Mouse (Mus musculus): ENCODE data around the gene Ndst2. TPM values are rescaled to one million over a fixed set of nuclear protein-coding genes. Genes with fewer than 3 reads are reported as not detected.

The Ndst2 gene
- polyA plus RNA-seq, 1 experiment from 2014 or later, result 19.1 TPM

DNA sequence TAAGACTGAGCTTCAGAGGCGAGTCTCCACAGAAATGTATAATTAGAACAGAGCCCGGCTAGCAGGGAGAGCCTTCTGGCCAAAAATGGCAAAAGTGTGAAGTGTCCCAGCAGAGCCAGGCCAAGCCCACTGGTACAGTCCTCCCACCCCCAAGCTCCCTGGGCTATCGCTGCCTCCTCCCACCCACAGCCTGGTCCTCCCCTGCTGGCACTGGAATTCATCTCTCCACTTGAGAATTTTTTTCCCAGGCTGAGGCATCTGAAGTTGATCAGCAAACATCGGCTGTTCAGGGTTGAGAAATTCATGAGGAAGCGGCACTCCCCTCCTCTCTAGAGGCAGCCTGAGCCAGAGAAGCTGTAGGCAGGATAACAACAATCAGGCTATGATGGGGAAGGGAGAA, 34.2 kb upstream of the Ndst2 start:
- peaks cover 14% of the 10 kb centered on the region for H3K36me3 ChIP-seq (ENCODE audit: control insufficient read depth, insufficient read depth, low read length)
- H3K4me2 ChIP-seq, result 0 out of 2 replicates have a peak overlapping the region, but pooled peaks have one; percentile 1
- no peak; the same call in 1 of the 2 replicates for ATAC-seq (replicated peaks; ENCODE audit: insufficient number of reproducible peaks, low FRiP score, low TSS enrichment)
- no peaks in the 10 kb centered on the region for H3K27me3 ChIP-seq (ENCODE audit: control insufficient read depth, insufficient read depth, low read length)
- peaks cover 43% of the 10 kb centered on the region for H3K4me1 ChIP-seq (ENCODE audit: control insufficient read depth, insufficient read depth, low read length)
- H3K9ac ChIP-seq (ENCODE audit: low read depth, low read length), result peak overlapping the region; percentile 52; the same call in 1 of the 2 replicates
- no peaks in the 10 kb centered on the region for H3K9me3 ChIP-seq (replicated peaks; ENCODE audit: control insufficient read depth, low read length)
- WGBS (ENCODE audit: insufficient replicate concordance), result 44% methylated on average over 5 of the region's 5 CpGs
- peak overlapping the region; percentile 92 for H3K27ac ChIP-seq (ENCODE audit: low read depth, low read length)
- H3K4me3 ChIP-seq (ENCODE audit: low read depth, low read length), result no peak overlapping the region

DNA sequence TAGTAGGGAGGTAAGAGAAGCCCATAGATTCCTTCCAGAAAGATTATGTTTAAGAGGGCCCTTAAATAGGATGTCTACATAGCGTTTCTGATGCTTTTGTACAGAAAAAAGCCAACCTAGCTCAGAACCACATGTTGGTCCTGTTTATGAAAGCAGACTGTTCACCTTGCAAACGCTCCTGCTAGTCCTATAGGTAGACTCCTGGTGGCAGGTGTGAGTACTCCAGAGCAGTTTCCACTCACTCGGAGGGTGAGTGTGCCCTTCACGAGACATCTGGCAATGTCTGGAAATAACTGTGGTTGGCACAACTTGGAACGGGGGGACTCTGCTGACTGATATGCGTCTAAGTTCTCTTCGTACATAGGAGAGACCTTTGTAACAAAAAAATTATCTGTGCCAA, 33.6 kb upstream of the Ndst2 start:
- H3K4me1 ChIP-seq (ENCODE audit: control insufficient read depth, insufficient read depth, low read length), result peaks cover 36% of the 10 kb centered on the region
- no peaks in the 10 kb centered on the region for H3K9me3 ChIP-seq (replicated peaks; ENCODE audit: control insufficient read depth, low read length)
- H3K4me2 ChIP-seq, result peak overlapping the region; percentile 1; the same call in 1 of the 2 replicates
- peak overlapping the region; percentile 52; the same call in 1 of the 2 replicates for H3K9ac ChIP-seq (ENCODE audit: low read depth, low read length)
- 85% methylated on average over 7 of the region's 7 CpGs for WGBS (ENCODE audit: insufficient replicate concordance)
- peak overlapping the region; percentile 92 for H3K27ac ChIP-seq (ENCODE audit: low read depth, low read length)
- peaks cover 18% of the 10 kb centered on the region for H3K36me3 ChIP-seq (ENCODE audit: control insufficient read depth, insufficient read depth, low read length)
- no peaks in the 10 kb centered on the region for H3K27me3 ChIP-seq (ENCODE audit: control insufficient read depth, insufficient read depth, low read length)
- no peak overlapping the region for H3K4me3 ChIP-seq (ENCODE audit: low read depth, low read length)
- ATAC-seq (replicated peaks; ENCODE audit: insufficient number of reproducible peaks, low FRiP score, low TSS enrichment), result no peak

DNA sequence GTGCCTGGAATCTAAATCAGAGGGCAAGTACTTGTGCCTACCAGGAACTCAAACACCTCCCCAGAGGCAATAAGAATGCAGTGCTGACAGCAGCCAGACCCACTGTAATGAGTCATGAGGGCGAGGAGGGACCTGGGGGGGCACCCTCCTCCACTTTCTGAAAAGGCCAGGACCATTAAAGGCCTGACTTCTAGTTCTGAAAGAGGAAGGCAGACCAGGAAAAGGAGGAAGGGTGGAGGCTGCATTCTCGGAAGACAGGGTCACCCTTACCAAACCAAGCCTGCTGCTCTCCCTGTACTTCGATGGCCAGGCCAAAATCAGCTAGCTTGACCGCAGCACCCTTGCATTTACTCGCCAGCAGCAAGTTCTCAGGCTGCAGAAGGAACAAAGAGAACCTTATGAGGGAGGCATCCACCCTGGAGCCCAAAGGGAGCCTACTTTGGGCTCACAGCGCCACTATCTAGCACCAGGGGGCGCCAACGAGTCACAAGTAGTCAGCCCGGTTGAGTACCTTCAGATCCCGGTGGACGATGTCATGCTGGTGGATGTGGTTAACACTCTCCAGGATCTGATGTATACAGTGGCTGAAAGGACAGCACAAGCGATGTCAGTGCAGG, 31.4 kb upstream of the Ndst2 start:
- H3K36me3 ChIP-seq (ENCODE audit: control insufficient read depth, insufficient read depth, low read length), result peaks cover 16% of the 10 kb centered on the region
- peak overlapping the region; percentile 90 for H3K27ac ChIP-seq (ENCODE audit: low read depth, low read length)
- peak; percentile 40; the same call in 1 of the 2 replicates for ATAC-seq (replicated peaks; ENCODE audit: insufficient number of reproducible peaks, low FRiP score, low TSS enrichment)

DNA sequence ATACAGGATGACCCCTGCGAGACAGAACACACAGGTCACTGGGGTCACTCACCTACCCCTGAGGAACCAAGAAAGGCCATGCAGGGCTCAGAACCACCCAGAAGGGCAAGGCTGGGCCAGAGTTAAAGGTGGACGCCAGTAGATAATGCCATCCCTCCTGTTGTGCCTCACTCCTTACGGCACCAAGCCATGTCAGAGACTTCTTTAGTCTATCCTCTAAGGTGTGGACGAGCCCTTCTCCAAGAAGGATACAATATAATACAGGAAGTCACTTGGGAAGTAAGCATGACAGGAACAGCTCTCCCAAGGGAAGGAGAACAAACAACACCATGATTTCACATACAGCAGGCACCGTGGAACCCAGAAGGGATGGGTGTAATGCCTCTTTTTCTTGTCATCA, 30.6 kb upstream of the Ndst2 start:
- 0 out of 2 replicates have a peak overlapping the region, but pooled peaks have one; percentile 13 for H3K9ac ChIP-seq (ENCODE audit: low read depth, low read length)
- H3K4me3 ChIP-seq (ENCODE audit: low read depth, low read length), result no peak overlapping the region
- 76% methylated on average over 5 of the region's 5 CpGs for WGBS (ENCODE audit: insufficient replicate concordance)
- H3K27ac ChIP-seq (ENCODE audit: low read depth, low read length), result peak overlapping the region; percentile 90
- no peaks in the 10 kb centered on the region for H3K9me3 ChIP-seq (replicated peaks; ENCODE audit: control insufficient read depth, low read length)
- H3K27me3 ChIP-seq (ENCODE audit: control insufficient read depth, insufficient read depth, low read length), result no peaks in the 10 kb centered on the region
- ATAC-seq (replicated peaks; ENCODE audit: insufficient number of reproducible peaks, low FRiP score, low TSS enrichment), result no peak
- H3K36me3 ChIP-seq (ENCODE audit: control insufficient read depth, insufficient read depth, low read length), result peaks cover 20% of the 10 kb centered on the region
- no peak overlapping the region for H3K4me2 ChIP-seq
- H3K4me1 ChIP-seq (ENCODE audit: control insufficient read depth, insufficient read depth, low read length), result peaks cover 31% of the 10 kb centered on the region

More for the DNA sequence above, 31.4 kb upstream of the Ndst2 start:
- Histone ChIP-seq H3K4me2 (0 out of 2 replicates have a peak overlapping the region, but pooled peaks have one; percentile 4), H3K4me3 (ENCODE audit: low read depth, low read length) (no peak overlapping the region), H3K27me3 (ENCODE audit: control insufficient read depth, insufficient read depth, low read length) (no peaks in the 10 kb centered on the region), H3K9ac (ENCODE audit: low read depth, low read length) (peak overlapping the region; percentile 13; the same call in 1 of the 2 replicates), H3K4me1 (ENCODE audit: control insufficient read depth, insufficient read depth, low read length) (peaks cover 31% of the 10 kb centered on the region), H3K9me3 (replicated peaks; ENCODE audit: control insufficient read depth, low read length) (no peaks in the 10 kb centered on the region)
- 18% methylated on average over 12 of the region's 12 CpGs for WGBS (ENCODE audit: insufficient replicate concordance)

DNA sequence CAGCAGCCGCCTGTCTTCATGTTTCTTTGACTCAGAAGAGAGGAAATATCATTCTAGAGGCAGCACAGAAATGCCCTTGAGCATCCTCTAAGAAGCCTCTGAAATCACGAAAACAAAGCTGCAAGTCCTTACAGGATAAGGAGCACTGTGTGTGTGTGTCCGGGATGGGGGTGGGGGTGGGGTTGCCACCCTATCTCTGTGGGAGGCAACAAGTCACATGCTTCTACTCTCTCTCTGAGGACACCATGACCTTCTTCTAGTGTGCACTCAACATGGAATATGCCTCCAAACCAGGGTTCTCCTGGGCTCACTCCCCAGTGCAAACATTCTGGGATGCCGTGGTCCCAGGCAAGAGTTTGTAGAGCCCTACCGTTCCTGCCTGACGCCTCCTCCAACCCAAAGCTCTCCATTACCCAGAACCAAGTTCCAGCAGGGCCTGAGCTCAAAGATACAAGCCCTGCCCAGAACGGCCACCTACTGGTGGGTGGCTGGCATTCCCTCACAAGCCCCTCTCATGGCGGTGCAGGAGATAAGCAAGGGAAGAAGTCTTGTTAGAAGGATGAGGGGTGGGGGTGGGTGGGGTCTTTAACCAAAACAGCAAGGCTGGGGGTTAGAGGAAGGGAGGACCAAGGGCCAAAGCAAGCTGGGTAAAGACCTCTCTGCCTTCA, 24.5 kb upstream of the Ndst2 start:
- 0 out of 2 replicates have a peak, but pooled peaks cover 4% of the 10 kb centered on the region for H3K4me1 ChIP-seq (ENCODE audit: control insufficient read depth, insufficient read depth, low read length)
- no peak overlapping the region for H3K27ac ChIP-seq (ENCODE audit: low read depth, low read length)
- peaks cover 33% of the 10 kb centered on the region for H3K36me3 ChIP-seq (ENCODE audit: control insufficient read depth, insufficient read depth, low read length)
- H3K9me3 ChIP-seq (replicated peaks; ENCODE audit: control insufficient read depth, low read length), result no peaks in the 10 kb centered on the region
- H3K4me3 ChIP-seq (ENCODE audit: low read depth, low read length), result no peak overlapping the region
- no peaks in the 10 kb centered on the region for H3K27me3 ChIP-seq (ENCODE audit: control insufficient read depth, insufficient read depth, low read length)
- no peak overlapping the region for H3K4me2 ChIP-seq
- no peak overlapping the region for H3K9ac ChIP-seq (ENCODE audit: low read depth, low read length)
- 53% methylated on average over 8 of the region's 8 CpGs for WGBS (ENCODE audit: insufficient replicate concordance)
- no peak for ATAC-seq (replicated peaks; ENCODE audit: insufficient number of reproducible peaks, low FRiP score, low TSS enrichment)

DNA sequence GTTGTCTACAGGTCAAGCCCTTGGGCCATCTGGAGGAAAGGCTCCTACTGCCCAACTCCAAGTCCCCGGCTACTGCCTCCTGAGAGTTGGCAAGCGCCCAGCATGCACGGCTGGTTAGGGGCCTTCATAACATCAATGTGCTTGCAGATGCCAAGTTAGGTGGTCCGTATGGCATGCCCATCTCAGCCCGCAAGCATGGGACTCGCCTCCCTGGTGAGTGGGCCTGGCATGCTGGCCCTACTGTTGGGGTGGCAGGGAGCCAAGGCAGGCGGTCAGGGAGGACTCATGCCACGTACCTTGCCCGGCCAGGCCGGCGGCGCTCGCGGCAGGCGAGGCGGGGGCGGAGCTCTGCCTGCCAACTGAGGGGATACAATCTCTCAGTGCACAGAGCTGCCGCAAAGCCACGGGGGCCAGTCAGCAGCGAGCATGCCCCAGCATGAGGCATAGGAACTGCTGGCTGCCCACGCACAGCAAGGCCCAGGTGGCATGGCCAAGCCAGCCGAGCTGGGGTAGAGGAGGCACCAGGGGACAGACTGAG, 23.1 kb upstream of the Ndst2 start:
- no peak overlapping the region for H3K27ac ChIP-seq (ENCODE audit: low read depth, low read length)
- H3K9me3 ChIP-seq (replicated peaks; ENCODE audit: control insufficient read depth, low read length), result no peaks in the 10 kb centered on the region
- 92% methylated on average over 22 of the region's 22 CpGs for WGBS (ENCODE audit: insufficient replicate concordance)
- no peak overlapping the region for H3K4me2 ChIP-seq
- H3K36me3 ChIP-seq (ENCODE audit: control insufficient read depth, insufficient read depth, low read length), result peaks cover 32% of the 10 kb centered on the region
- no peak overlapping the region for H3K9ac ChIP-seq (ENCODE audit: low read depth, low read length)
- H3K4me3 ChIP-seq (ENCODE audit: low read depth, low read length), result no peak overlapping the region
- no peaks in the 10 kb centered on the region for H3K27me3 ChIP-seq (ENCODE audit: control insufficient read depth, insufficient read depth, low read length)
- no peak for ATAC-seq (replicated peaks; ENCODE audit: insufficient number of reproducible peaks, low FRiP score, low TSS enrichment)
- 0 out of 2 replicates have a peak, but pooled peaks cover 4% of the 10 kb centered on the region for H3K4me1 ChIP-seq (ENCODE audit: control insufficient read depth, insufficient read depth, low read length)

DNA sequence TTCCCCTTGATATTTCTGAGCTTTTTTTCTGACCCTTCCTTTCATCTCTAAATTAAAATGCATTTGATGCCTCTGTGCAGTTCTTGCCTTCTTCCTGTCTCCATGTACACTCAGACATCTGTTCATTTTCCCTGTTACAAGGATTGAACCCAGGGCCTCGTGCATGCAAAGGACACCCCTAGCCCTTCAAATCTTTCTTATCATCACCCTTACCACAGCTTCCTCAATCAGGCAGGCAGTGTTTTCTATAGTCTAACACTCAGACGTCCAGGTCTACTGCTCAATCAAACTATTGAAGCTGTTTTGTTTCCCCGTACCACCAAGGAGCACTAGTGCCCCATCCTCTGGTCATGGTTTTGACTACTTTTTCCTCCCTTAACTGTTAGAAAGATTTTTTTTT, 19.4 kb upstream of the Ndst2 start:
- peaks cover 13% of the 10 kb centered on the region for H3K4me1 ChIP-seq (ENCODE audit: control insufficient read depth, insufficient read depth, low read length)
- H3K36me3 ChIP-seq (ENCODE audit: control insufficient read depth, insufficient read depth, low read length), result peaks cover 18% of the 10 kb centered on the region
- H3K27ac ChIP-seq (ENCODE audit: low read depth, low read length), result no peak overlapping the region
- WGBS (ENCODE audit: insufficient replicate concordance), result 65% methylated on average over 3 of the region's 3 CpGs
- no peak for ATAC-seq (replicated peaks; ENCODE audit: insufficient number of reproducible peaks, low FRiP score, low TSS enrichment)
- H3K4me3 ChIP-seq (ENCODE audit: low read depth, low read length), result no peak overlapping the region
- no peaks in the 10 kb centered on the region for H3K27me3 ChIP-seq (ENCODE audit: control insufficient read depth, insufficient read depth, low read length)
- no peak overlapping the region for H3K4me2 ChIP-seq
- no peaks in the 10 kb centered on the region for H3K9me3 ChIP-seq (replicated peaks; ENCODE audit: control insufficient read depth, low read length)
- H3K9ac ChIP-seq (ENCODE audit: low read depth, low read length), result no peak overlapping the region

DNA sequence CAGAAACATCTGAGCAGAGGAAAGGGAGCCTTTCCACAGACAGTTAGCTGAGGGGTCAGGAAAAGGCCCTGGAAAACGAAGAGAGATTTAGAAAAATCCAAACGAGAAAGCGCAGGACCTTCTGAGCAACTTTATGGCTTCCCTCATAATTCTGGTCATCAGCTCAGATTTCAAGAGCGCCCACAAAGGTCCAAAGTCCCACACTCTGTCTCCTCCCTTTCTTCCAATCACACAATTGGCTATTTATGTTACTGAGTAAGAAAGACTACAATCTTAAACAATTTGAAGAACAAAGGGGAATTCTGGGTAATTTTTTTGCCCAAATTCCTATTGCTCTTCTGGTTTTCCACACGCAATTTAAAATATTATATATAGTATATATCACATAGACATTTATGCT, 16.1 kb upstream of the Ndst2 start:
- peak overlapping the region; percentile 84 for H3K27ac ChIP-seq (ENCODE audit: low read depth, low read length)
- no peaks in the 10 kb centered on the region for H3K9me3 ChIP-seq (replicated peaks; ENCODE audit: control insufficient read depth, low read length)
- WGBS (ENCODE audit: insufficient replicate concordance), result 86% methylated on average over 5 of the region's 5 CpGs
- peaks cover 23% of the 10 kb centered on the region for H3K4me1 ChIP-seq (ENCODE audit: control insufficient read depth, insufficient read depth, low read length)
- no peak for ATAC-seq (replicated peaks; ENCODE audit: insufficient number of reproducible peaks, low FRiP score, low TSS enrichment)
- H3K36me3 ChIP-seq (ENCODE audit: control insufficient read depth, insufficient read depth, low read length), result peaks cover 8% of the 10 kb centered on the region
- H3K9ac ChIP-seq (ENCODE audit: low read depth, low read length), result no peak overlapping the region
- H3K4me2 ChIP-seq, result no peak overlapping the region
- no peak overlapping the region for H3K4me3 ChIP-seq (ENCODE audit: low read depth, low read length)
- no peaks in the 10 kb centered on the region for H3K27me3 ChIP-seq (ENCODE audit: control insufficient read depth, insufficient read depth, low read length)

All from heart, embryonic 11.5 days (tissue).